ENCODE assay signal across 10 mouse cellular contexts in the genomic region with DNA sequence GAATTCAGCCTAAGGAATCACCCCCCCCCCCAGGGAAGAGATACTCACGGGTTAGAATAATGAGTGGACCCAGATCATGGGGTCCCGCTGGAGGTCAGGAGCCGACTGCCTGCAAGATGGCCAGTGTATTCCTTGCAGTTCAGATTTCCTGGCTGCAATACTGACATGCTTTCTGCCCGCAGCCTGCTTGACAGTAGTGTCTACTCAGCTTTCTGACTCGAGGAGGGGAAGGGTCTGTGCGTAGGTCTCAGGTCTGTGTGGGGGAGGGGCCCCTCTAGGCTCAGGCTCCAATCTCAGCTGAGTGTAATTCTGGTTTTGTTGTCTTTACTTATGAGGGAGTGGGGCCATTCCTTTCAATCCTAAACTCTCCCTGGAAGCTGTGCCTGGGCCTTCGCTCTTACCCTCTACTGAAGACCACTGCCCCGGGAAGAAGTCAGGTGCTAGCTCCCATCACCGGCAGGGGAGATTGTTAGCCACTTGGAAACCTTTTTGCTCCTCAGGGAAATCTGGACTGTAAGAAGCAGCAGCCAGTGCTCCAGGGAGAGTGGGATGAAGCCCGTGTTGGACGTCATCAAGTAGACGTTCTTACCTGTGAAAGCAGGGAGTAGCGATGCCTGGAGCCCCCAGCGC. TPM values are rescaled to one million over a fixed set of nuclear protein-coding genes. Genes with fewer than 3 reads are reported as not detected.
DNase-seq lines count a peak whose midpoint lies in the region; ATAC-seq lines count a peak whose summit lies in the region.
"Had no signal": no experiment of that assay in that cellular context is flagged by ENCODE, and none has a peak within 500 bp of the region (broad histone marks: within the 10 kb centered on the region; RNA-seq: fewer than 3 reads in every experiment).

No protein-coding gene starts in this region.

- H3K4me2 ChIP-seq in kidney, embryonic 14.5 days (replicated peaks; ENCODE audit: low read depth, low read length), result peak overlapping the region; percentile 87
- H3K4me2 ChIP-seq in hindbrain, embryonic 15.5 days, result peak overlapping the region; percentile 75
- peak overlapping the region; percentile 69 for H3K4me2 ChIP-seq in midbrain, embryonic 16.5 days (ENCODE audit: low read length)

- no peak for ATAC-seq in kidney, embryonic 14.5 days (ENCODE audit: low FRiP score, low TSS enrichment)
- no peak for ATAC-seq in hindbrain, embryonic 15.5 days (ENCODE audit: low FRiP score, low read depth)
- no peak for ATAC-seq in midbrain, embryonic 16.5 days

- H3K9me3 ChIP-seq in kidney, embryonic 14.5 days (ENCODE audit: control insufficient read depth, low read length), result no peaks in the 10 kb centered on the region
- H3K9me3 ChIP-seq in hindbrain, embryonic 15.5 days, result no peaks in the 10 kb centered on the region
- H3K9me3 ChIP-seq in midbrain, embryonic 16.5 days (replicated peaks; ENCODE audit: control insufficient read depth, low read length, poor library complexity, severe bottlenecking), result no peaks in the 10 kb centered on the region

- no peak for DNase-seq in kidney, postnatal 14 days
- DNase-seq in cerebellum, postnatal 14 days, result peak; percentile 47 to 48
- no peak for DNase-seq in adipocyte (ENCODE audit: low spot score)
- no peak for DNase-seq in MN1 (ENCODE audit: low spot score)
- no peak for DNase-seq in layer of hippocampus, adult 18-20 months (ENCODE audit: low spot score in 2 of 2)

- peak overlapping the region; percentile 75 for H3K4me3 ChIP-seq in kidney, embryonic 14.5 days (ENCODE audit: low read length)
- peak overlapping the region; percentile 69 for H3K4me3 ChIP-seq in hindbrain, embryonic 15.5 days
- peak overlapping the region; percentile 92 for H3K4me3 ChIP-seq in midbrain, embryonic 16.5 days (ENCODE audit: low read depth, low read length)

- no peak overlapping the region for H3K27ac ChIP-seq in kidney, embryonic 14.5 days (ENCODE audit: low read depth, low read length)
- no peak overlapping the region for H3K27ac ChIP-seq in hindbrain, embryonic 15.5 days (replicated peaks)
- H3K27ac ChIP-seq in midbrain, embryonic 16.5 days (ENCODE audit: low read length), result no peak overlapping the region

- H3K27me3 ChIP-seq in kidney, embryonic 14.5 days (ENCODE audit: control insufficient read depth, insufficient read depth, low read length), result no peaks in the 10 kb centered on the region; the same call in 1 of the 2 replicates
- no peaks in the 10 kb centered on the region for H3K27me3 ChIP-seq in hindbrain, embryonic 15.5 days
- H3K27me3 ChIP-seq in midbrain, embryonic 16.5 days (ENCODE audit: control insufficient read depth, insufficient read depth, low read depth, low read length), result no peaks in the 10 kb centered on the region

- WGBS in kidney, embryonic 14.5 days, result 30% methylated on average over 14 of the region's 14 CpGs
- 54% methylated on average over 14 of the region's 14 CpGs for WGBS in hindbrain, embryonic 15.5 days
- 46% methylated on average over 14 of the region's 14 CpGs for WGBS in midbrain, embryonic 16.5 days

- H3K36me3 ChIP-seq in kidney, embryonic 14.5 days (ENCODE audit: control insufficient read depth, insufficient read depth, low read length), result no peaks in the 10 kb centered on the region
- no peaks in the 10 kb centered on the region for H3K36me3 ChIP-seq in hindbrain, embryonic 15.5 days
- H3K36me3 ChIP-seq in midbrain, embryonic 16.5 days (ENCODE audit: control insufficient read depth, insufficient read depth, low read length), result no peaks in the 10 kb centered on the region

- H3K4me1 ChIP-seq in kidney, embryonic 14.5 days (ENCODE audit: control insufficient read depth, insufficient read depth, low read length), result peaks cover 62% of the 10 kb centered on the region
- H3K4me1 ChIP-seq in hindbrain, embryonic 15.5 days (replicated peaks), result peaks cover 65% of the 10 kb centered on the region
- peaks cover 40% of the 10 kb centered on the region for H3K4me1 ChIP-seq in midbrain, embryonic 16.5 days (ENCODE audit: control insufficient read depth, insufficient read depth, low read length)

- peak overlapping the region; percentile 1; the same call in 1 of the 2 replicates for H3K9ac ChIP-seq in kidney, embryonic 14.5 days (ENCODE audit: low read depth, low read length)
- peak overlapping the region; percentile 91 for H3K9ac ChIP-seq in hindbrain, embryonic 15.5 days
- peak overlapping the region; percentile 91 for H3K9ac ChIP-seq in midbrain, embryonic 16.5 days (ENCODE audit: low read depth, low read length)

RNA-seq across cellular contexts. Expression of a gene that starts 26.6 kb away (rescaled TPM):
- not detected in 2 replicates for polyA plus RNA-seq in kidney, embryonic 14.5 days (2014; fragmentation: Nextera tagmentation; extraction: Ambion mirVana)
- polyA plus RNA-seq in hindbrain, embryonic 15.5 days (2015; fragmentation: Nextera tagmentation; extraction: Ambion mirVana), result not detected in 2 replicates
- polyA plus RNA-seq in midbrain, embryonic 16.5 days (2015; fragmentation: Nextera tagmentation; extraction: Ambion mirVana), result not detected in 2 replicates
- total RNA-seq in layer of hippocampus, adult 18-20 months (2021), result not detected
- total RNA-seq: MEL had no signal
- polyA plus RNA-seq: gonadal fat pad, adult 2 months had no signal

RNA-seq across cellular contexts. Expression of a gene that starts 46.0 kb away (rescaled TPM):
- polyA plus RNA-seq in kidney, embryonic 14.5 days (2014; fragmentation: Nextera tagmentation; extraction: Ambion mirVana), result 7.1 and 9.4 TPM in 2 replicates
- 4.3 and 5.1 TPM in 2 replicates for polyA plus RNA-seq in hindbrain, embryonic 15.5 days (2015; fragmentation: Nextera tagmentation; extraction: Ambion mirVana)
- 3.5 and 3.8 TPM in 2 replicates for polyA plus RNA-seq in midbrain, embryonic 16.5 days (2015; fragmentation: Nextera tagmentation; extraction: Ambion mirVana)
- 10 to 100 TPM; 18.6 to 19.2 TPM for total RNA-seq in layer of hippocampus, adult 18-20 months (2021)

RNA-seq across cellular contexts. Expression of a gene that starts 46.3 kb away (rescaled TPM):
- 31.3 and 37.3 TPM in 2 replicates for polyA plus RNA-seq in kidney, embryonic 14.5 days (2014; fragmentation: Nextera tagmentation; extraction: Ambion mirVana)
- polyA plus RNA-seq in hindbrain, embryonic 15.5 days (2015; fragmentation: Nextera tagmentation; extraction: Ambion mirVana), result 27.5 and 29.4 TPM in 2 replicates
- polyA plus RNA-seq in midbrain, embryonic 16.5 days (2015; fragmentation: Nextera tagmentation; extraction: Ambion mirVana), result 23.5 and 27.0 TPM in 2 replicates
- 10 to 100 TPM; 19.6 to 21.4 TPM for total RNA-seq in layer of hippocampus, adult 18-20 months (2021)

Comparison
In these comparisons a context has a peak if more than half of its experiments do, and no peak if none do; other contexts are left out.
1. H3K9ac ChIP-seq: peak in every context shown above with its lines; median percentile 91 in hindbrain, embryonic 15.5 days; 91 in midbrain, embryonic 16.5 days; 1 in kidney, embryonic 14.5 days.
2. DNase-seq: peak in cerebellum, postnatal 14 days (2 of 2); none in kidney, postnatal 14 days (single experiment), adipocyte (single experiment), MN1 (single experiment) and layer of hippocampus, adult 18-20 months (0 of 2).
3. Peak in every context shown above with its lines, with median percentiles within 50 percentile points of each other: H3K4me2 ChIP-seq and H3K4me3 ChIP-seq.